Mouse (Mus musculus) heart, embryonic 16.5 days (tissue): ENCODE results near the gene Sult5a1. TPM values are rescaled to one million over a fixed set of nuclear protein-coding genes. Genes with fewer than 3 reads are reported as not detected.
A peak's percentile ranks its signal among the peaks of the same experiment; 100 is the strongest.
"Not testable (repeated sequence)": the region's sequence is repeated elsewhere in the genome, so short reads cannot be mapped to it uniquely, and the experiment has no call there.

ENCODE experiments used
- ATAC-seq: fragments of 200-750 bp; cut with Nextera tagmentation; replicated peaks from 2 replicates; pipeline ENCODE4 v1.8.0; 2017; ENCODE audit warnings: moderate number of reproducible peaks; ENCODE audit not compliant: insufficient read depth, low FRiP score; ENCODE audit errors: extremely low read depth
- H3K27ac ChIP-seq: fragments of 300-500 bp; sonication (generic); 2 replicates; pipeline ENCODE4 v1.5.1; 2014; ENCODE audit warnings: mild to moderate bottlenecking, low read length, control low read depth, moderate library complexity
- H3K27me3 ChIP-seq: fragments of 300-500 bp; sonication (generic); 2 replicates; pipeline ENCODE4 v1.6.1; 2014; ENCODE audit warnings: low read length, mixed read lengths; ENCODE audit not compliant: control insufficient read depth, insufficient read depth
- H3K36me3 ChIP-seq: fragments of 300-500 bp; sonication (generic); 2 replicates; pipeline ENCODE4 v1.6.1; 2014; ENCODE audit not compliant: control insufficient read depth, insufficient read depth
- H3K4me1 ChIP-seq: fragments of 300-500 bp; sonication (generic); 2 replicates; pipeline ENCODE4 v1.6.1; 2014; ENCODE audit warnings: low read length, mixed read lengths; ENCODE audit not compliant: control insufficient read depth, insufficient read depth
- H3K4me2 ChIP-seq: fragments of 300-500 bp; sonication (generic); 2 replicates; pipeline ENCODE4 v1.6.1; 2014; ENCODE audit warnings: low read depth, mild to moderate bottlenecking, control low read depth, low read length
- H3K4me3 ChIP-seq: fragments of 300-500 bp; sonication (generic); 2 replicates; pipeline ENCODE4 v1.5.1; 2014; ENCODE audit warnings: mild to moderate bottlenecking, control low read depth, low read length
- H3K9ac ChIP-seq: fragments of 300-500 bp; sonication (generic); 2 replicates; pipeline ENCODE4 v1.6.1; 2014; ENCODE audit warnings: low read length, control low read depth
- H3K9me3 ChIP-seq: fragments of 300-500 bp; sonication (generic); replicated peaks from 2 replicates; pipeline ENCODE4 v1.6.1; 2016; ENCODE audit warnings: low read length; ENCODE audit not compliant: control insufficient read depth
- WGBS: fragments of 180-500 bp; shearing (Covaris S2); extraction: QIAGEN DNeasy Blood & Tissue Kit; methylation state at CpG from one replicate; pipeline ENCODE4 v1.1.7; 2014; 5-methylcytosine and 5-hydroxymethylcytosine counted together
- polyA plus RNA-seq: library from polyadenylated mRNA; unstranded; fragments of >200 nt; fragmentation: Nextera tagmentation; extraction: Ambion mirVana; gene quantifications from 2 replicates; pipeline ENCODE4 v1.2.1, GENCODE M21; 2015

Gene Sult5a1
- 4.4 and 5.8 TPM in 2 replicates for polyA plus RNA-seq

DNA sequence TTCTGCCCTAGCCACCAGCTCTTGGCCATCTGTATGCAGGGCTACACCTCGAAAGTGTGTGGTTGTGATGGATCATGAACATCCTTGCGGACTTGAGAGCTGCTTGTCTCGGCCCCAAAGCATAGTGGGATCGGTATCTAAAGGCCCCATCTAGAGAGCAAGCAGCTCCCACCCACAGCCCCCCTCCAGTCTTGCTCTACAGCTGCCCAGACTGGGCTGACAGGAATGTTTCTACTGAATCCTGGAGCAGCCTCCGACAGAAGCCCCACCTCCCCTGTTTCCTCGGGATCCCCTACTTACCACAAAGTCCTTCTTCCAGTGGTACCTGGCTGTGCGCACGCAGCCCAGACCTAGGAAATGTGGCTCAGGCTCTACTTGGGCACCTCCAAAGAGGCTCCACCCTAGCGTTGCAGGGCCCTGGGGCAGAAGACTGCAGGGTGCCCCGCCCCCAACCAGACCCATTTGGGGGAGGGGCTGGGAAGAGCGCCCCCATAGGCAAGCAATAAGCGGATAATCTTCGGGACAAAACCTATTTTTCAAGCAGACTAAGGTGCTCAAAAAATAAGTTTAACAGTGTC is at the start of gene Sult5a1:
Sult5a1 (minus strand) TSS at position 428 of the 578 bp plus-strand sequence.
- no peak for ATAC-seq
- H3K36me3 ChIP-seq = no peaks in the 10 kb centered on the region
- no peak within 1 kb of the TSS for H3K27ac ChIP-seq
- 32% methylated on average over 13 of the region's 13 CpGs for WGBS
- H3K4me2 ChIP-seq = peak within 1 kb of the TSS; percentile 39; the same call in 1 of the 2 replicates
- peaks cover 17% of the 10 kb centered on the region for H3K4me1 ChIP-seq
- H3K9me3 ChIP-seq = no peaks in the 10 kb centered on the region
- no peak within 1 kb of the TSS for H3K4me3 ChIP-seq
- no peak within 1 kb of the TSS for H3K9ac ChIP-seq
- no peaks in the 10 kb centered on the region for H3K27me3 ChIP-seq

DNA sequence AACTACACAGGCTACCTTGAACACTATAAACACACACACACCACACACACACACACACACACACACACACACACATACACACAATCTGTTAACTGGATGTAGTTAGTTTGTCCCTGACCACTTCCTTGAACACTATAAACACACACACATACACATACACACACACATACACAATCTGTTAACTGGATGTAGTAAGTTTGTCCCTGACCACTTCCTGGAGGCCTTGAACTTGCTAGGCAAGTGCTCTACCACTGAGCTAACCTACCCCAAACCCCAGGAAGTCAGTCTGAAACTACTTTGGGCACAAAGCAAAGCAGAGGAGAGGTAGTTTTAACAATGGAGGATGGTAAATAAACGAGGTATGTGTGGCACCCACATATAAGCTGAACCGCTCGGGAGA is 45.5 kb upstream of the Sult5a1 start:
- 90% methylated on average over 3 of the region's 3 CpGs for WGBS
- Histone ChIP-seq H3K27ac (no peak overlapping the region), H3K4me2 (no peak overlapping the region), H3K4me3 (no peak overlapping the region), H3K9me3 (no peaks in the 10 kb centered on the region), H3K4me1 (no peaks in the 10 kb centered on the region), H3K27me3 (no peaks in the 10 kb centered on the region; the same call in 1 of the 2 replicates), H3K9ac (no peak overlapping the region), H3K36me3 (peaks cover 19% of the 10 kb centered on the region)
- no peak for ATAC-seq

DNA sequence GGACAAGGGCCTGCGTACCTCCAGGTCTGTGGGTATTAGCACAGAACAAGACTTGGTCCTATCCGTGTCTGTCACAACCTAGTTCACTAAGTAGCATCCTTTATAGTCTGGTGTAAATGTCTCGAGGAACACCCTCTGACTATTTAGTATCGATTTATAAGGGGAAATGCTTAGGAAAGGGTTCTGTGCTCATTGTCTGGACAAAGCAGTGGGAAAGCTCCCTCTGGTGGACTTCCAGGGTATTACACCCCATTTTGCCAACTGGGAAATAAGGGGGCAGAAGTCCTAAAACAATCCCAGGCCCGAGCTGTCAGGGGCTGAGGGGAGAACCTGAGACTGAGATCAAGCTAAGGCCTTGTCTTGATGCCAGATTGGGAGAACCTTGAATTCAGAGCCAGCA is 44.2 kb upstream of the Sult5a1 start:
- Histone ChIP-seq H3K27me3 (no peaks in the 10 kb centered on the region; the same call in 1 of the 2 replicates), H3K4me2 (no peak overlapping the region), H3K9me3 (no peaks in the 10 kb centered on the region), H3K27ac (no peak overlapping the region), H3K4me1 (no peaks in the 10 kb centered on the region), H3K4me3 (no peak overlapping the region), H3K9ac (no peak overlapping the region), H3K36me3 (peaks cover 12% of the 10 kb centered on the region)
- 29% methylated on average over 5 of the region's 5 CpGs for WGBS
- ATAC-seq = no peak

DNA sequence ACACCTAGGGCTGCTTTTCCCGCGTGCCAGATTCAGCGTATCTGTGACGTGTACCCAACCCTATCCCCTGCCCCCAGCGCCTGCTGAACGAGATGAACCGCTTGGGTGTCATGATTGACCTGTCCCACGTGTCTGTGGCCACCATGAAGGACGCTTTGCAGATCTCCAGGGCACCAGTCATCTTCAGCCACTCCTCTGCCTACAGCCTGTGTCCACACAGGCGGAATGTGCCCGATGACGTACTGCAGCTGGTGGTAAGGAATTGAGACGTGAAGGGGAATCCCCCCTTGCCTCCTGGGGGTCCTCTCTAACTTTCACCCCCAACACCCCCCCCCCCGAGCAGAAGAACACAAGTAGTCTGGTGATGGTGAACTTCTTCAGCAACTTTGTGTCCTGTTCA is 41.7 kb upstream of the Sult5a1 start:
- WGBS = 46% methylated on average over 14 of the region's 14 CpGs
- Histone ChIP-seq H3K9me3 (no peaks in the 10 kb centered on the region), H3K4me1 (no peaks in the 10 kb centered on the region), H3K4me3 (no peak overlapping the region), H3K27ac (no peak overlapping the region), H3K4me2 (no peak overlapping the region), H3K27me3 (no peaks in the 10 kb centered on the region; the same call in 1 of the 2 replicates), H3K9ac (no peak overlapping the region), H3K36me3 (no peaks in the 10 kb centered on the region)
- no peak for ATAC-seq

DNA sequence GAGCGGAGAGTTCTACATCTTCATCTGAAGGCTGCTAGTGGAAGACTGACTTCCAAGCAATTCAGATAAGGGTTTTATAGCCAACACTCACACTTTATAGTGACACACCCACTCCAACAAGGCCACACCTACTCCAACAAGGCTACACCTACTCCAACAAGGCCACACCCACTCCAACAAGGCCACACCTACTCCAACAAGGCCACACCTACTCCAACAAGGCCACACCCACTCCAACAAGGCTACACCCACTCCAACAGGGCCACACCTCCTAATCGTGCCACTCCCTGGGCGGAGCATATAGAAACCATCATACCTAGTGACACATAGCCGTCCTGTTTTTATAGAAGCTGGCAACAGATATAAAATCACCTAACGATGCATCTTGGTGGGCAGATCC is 38.9 kb upstream of the Sult5a1 start:
- H3K4me2 ChIP-seq, H3K27ac ChIP-seq, H3K36me3 ChIP-seq, H3K9me3 ChIP-seq, H3K9ac ChIP-seq, H3K4me3 ChIP-seq, ATAC-seq, H3K27me3 ChIP-seq, H3K4me1 ChIP-seq: not testable (repeated sequence)
- 71% methylated on average over 5 of the region's 5 CpGs for WGBS

DNA sequence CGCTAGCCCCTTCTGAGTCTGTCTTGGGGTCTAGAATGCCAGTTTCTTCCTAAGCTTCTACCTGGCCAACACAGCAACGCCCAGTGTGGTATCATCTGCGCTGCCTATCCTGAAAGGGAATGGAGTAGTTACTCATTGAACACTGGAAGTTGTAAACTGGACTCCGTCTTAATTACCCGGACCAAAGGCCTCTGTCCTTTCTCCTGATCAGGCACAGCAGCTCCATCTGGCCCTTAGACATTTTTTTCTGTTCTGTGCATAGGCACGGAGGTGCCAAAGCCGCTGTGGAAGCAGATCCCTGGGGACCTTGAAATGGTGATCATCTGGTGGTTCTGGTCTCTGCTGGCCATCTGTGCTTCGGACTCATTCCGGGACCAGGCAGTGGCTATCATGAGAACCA is 35.7 kb upstream of the Sult5a1 start:
- ATAC-seq = no peak
- Histone ChIP-seq H3K36me3 (no peaks in the 10 kb centered on the region), H3K4me2 (no peak overlapping the region), H3K4me1 (no peaks in the 10 kb centered on the region), H3K9me3 (no peaks in the 10 kb centered on the region), H3K27ac (no peak overlapping the region), H3K4me3 (no peak overlapping the region), H3K9ac (no peak overlapping the region), H3K27me3 (no peaks in the 10 kb centered on the region)
- WGBS = 88% methylated on average over 9 of the region's 9 CpGs

DNA sequence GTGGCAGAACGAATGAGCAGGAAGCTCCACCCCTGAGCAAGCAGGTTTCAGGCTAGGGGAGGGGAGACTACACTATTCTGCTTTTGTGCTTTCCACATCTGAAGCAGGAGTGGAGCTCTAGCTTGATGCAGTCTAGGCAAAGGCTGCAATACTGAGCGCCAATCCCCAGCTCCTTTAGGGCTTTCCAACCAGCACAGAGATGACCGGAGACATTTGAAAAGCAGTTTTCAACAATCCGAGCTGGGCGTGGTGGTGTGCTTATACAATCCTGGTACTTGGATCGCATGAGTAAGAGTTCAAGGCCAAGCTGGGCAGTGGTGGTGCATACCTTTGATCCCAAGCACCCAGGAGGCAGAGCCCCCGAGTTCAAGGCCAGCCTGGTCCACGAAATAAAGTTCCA is 33.8 kb upstream of the Sult5a1 start:
- WGBS = 70% methylated on average over 7 of the region's 8 CpGs

DNA sequence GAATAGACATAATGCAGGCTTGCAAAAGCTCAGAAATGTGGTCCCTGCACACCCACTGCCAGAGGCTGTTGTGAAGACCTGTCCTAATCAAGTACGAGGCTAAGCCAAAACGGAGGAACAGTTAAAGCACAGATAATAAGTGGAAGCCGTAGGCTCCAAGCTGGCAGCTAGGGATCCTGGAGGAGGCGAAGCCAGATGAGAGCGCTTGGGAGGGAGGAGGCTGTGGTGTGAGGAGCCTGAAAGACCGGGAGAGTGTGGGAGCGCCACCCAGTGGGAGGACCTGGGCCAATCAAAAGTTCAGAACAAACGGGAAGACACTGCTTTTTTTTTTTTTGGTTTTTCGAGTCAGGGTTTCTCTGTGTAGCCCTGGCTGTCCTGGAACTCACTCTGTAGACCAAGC is 32.6 kb upstream of the Sult5a1 start:
- H3K4me2 ChIP-seq = peak overlapping the region; percentile 13; the same call in 1 of the 2 replicates
- no peaks in the 10 kb centered on the region for H3K36me3 ChIP-seq
- no peaks in the 10 kb centered on the region for H3K4me1 ChIP-seq
- H3K9ac ChIP-seq = no peak overlapping the region
- H3K4me3 ChIP-seq = no peak overlapping the region
- 1% methylated on average over 9 of the region's 9 CpGs for WGBS
- no peak overlapping the region for H3K27ac ChIP-seq
- no peaks in the 10 kb centered on the region for H3K27me3 ChIP-seq
- H3K9me3 ChIP-seq = no peaks in the 10 kb centered on the region
- ATAC-seq = peak; percentile 63

More for the DNA sequence above, 33.8 kb upstream of the Sult5a1 start:
- H3K4me3 ChIP-seq = no peak overlapping the region
- H3K27ac ChIP-seq = no peak overlapping the region
- no peaks in the 10 kb centered on the region for H3K9me3 ChIP-seq
- H3K4me2 ChIP-seq = no peak overlapping the region
- no peak overlapping the region for H3K9ac ChIP-seq
- H3K27me3 ChIP-seq = no peaks in the 10 kb centered on the region
- H3K36me3 ChIP-seq = no peaks in the 10 kb centered on the region
- no peak for ATAC-seq
- H3K4me1 ChIP-seq = no peaks in the 10 kb centered on the region

DNA sequence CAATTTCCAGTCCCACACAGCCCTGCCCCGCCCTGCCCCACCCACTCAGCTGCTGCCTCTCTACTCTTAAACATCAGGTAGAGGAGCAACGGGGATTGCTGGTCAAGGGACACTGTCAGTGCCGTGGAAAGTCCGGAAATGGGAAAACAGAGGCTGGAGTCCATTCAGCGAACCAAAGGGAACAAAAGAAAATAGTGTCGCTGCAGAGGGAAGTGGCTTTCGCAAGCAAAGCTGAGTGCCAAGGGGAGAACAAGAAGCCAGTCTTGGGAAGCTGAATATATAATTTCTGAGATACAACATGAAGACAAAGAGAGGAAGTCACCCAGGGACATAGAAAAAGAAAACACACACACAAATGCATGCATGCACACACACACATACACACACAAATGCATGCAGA is 30.7 kb upstream of the Sult5a1 start:
- Histone ChIP-seq H3K27ac (no peak overlapping the region), H3K4me2 (no peak overlapping the region), H3K4me3 (no peak overlapping the region), H3K4me1 (no peaks in the 10 kb centered on the region), H3K9me3 (no peaks in the 10 kb centered on the region), H3K9ac (no peak overlapping the region), H3K27me3 (no peaks in the 10 kb centered on the region), H3K36me3 (no peaks in the 10 kb centered on the region)
- 76% methylated on average over 7 of the region's 7 CpGs for WGBS
- ATAC-seq = no peak
